Mouse (Mus musculus): ENCODE data around the gene Cyb5b.

Gene Cyb5b

GRCm38 (mm10) chr8:107233718-107234117 is 83.3 kb downstream of the Cyb5b start:
- DNase-seq, result no peak

All from cerebellum, adult 9-11 months (tissue).